In the genomic region with DNA sequence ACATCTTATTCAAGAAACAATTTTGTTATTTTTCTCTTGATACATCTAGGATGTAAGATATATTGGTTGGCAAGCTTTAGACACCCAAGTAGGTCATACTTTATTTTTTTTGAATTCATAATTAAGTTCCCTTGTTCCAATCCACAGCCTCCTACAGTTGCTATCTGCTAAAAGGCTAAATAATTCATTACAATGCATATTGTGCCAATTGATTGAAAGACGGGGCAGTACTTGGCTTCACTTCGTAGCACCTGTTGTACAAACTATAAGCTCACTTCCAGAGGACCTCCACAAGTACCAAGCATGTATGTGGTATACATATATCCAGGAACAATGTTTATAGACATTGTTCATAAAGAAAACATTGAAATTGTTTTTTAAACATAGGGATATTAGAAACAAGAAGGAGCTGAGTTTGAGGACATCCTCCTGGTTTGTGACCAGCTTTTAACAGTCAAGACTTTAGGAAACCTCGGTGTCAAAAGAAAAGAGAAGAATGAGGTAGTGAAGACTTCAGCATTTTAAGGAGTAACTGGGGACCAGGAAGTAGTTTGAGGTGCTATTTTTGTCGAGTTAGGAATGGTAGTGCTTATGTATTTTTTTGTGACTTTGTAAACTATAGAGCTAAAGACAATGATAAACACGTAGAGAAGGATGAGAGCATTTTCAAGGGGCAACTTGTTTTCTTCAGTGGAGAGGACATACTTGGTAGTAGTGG, we compare ENCODE assay signal across 20 mouse cellular contexts. TPM values are rescaled to one million over a fixed set of nuclear protein-coding genes. Genes with fewer than 3 reads are reported as not detected.
DNase-seq lines count a peak whose midpoint lies in the region; ATAC-seq and TF ChIP-seq lines count a peak whose summit lies in the region.
"Had no signal": no experiment of that assay in that cellular context is flagged by ENCODE, and none has a peak within 500 bp of the region (broad histone marks: within the 10 kb centered on the region; RNA-seq: fewer than 3 reads in every experiment).

No protein-coding gene starts in this region.

- WGBS in forebrain, embryonic 14.5 days: 63% methylated on average over 5 of the region's 5 CpGs
- 67% methylated on average over 5 of the region's 5 CpGs for WGBS in forebrain, embryonic 16.5 days
- WGBS in midbrain, postnatal 0 days: 68% methylated on average over 5 of the region's 5 CpGs
- WGBS in midbrain, embryonic 15.5 days: 62% methylated on average over 5 of the region's 5 CpGs

- H3K27me3 ChIP-seq in forebrain, embryonic 14.5 days (replicated peaks; ENCODE audit: control insufficient read depth, insufficient read depth, low read length): no peaks in the 10 kb centered on the region
- H3K27me3 ChIP-seq in forebrain, embryonic 16.5 days (replicated peaks; ENCODE audit: control insufficient read depth, insufficient read depth, low read length): no peaks in the 10 kb centered on the region
- H3K27me3 ChIP-seq in midbrain, postnatal 0 days (ENCODE audit: insufficient read depth, low read length): no peaks in the 10 kb centered on the region
- H3K27me3 ChIP-seq in midbrain, embryonic 15.5 days (replicated peaks): no peaks in the 10 kb centered on the region
- H3K27me3 ChIP-seq: midbrain, embryonic 12.5 days; stomach, embryonic 15.5 days had no signal

- H3K4me1 ChIP-seq in forebrain, embryonic 14.5 days (ENCODE audit: control insufficient read depth, insufficient read depth, low read length): peaks cover 4% of the 10 kb centered on the region; the same call in 1 of the 2 replicates
- peaks cover 15% of the 10 kb centered on the region for H3K4me1 ChIP-seq in forebrain, embryonic 16.5 days (replicated peaks; ENCODE audit: control insufficient read depth, insufficient read depth, low read length)
- no peaks in the 10 kb centered on the region for H3K4me1 ChIP-seq in midbrain, postnatal 0 days (ENCODE audit: insufficient read depth, low read length)
- H3K4me1 ChIP-seq in midbrain, embryonic 15.5 days: peaks cover 19% of the 10 kb centered on the region

- DNase-seq in forebrain, embryonic 14.5 days (ENCODE audit: low spot score): peak; percentile 13
- DNase-seq in midbrain, postnatal 0 days (ENCODE audit: low spot score): peak; percentile 5
- peak; percentile 17 for DNase-seq in embryo, embryonic 11 days
- no peak for DNase-seq in ovary, adult 18-20 months (ENCODE audit: low spot score)
- DNase-seq in cerebellum, adult 11 months: no peak
- no peak for DNase-seq in left cerebral cortex, postnatal 25 days (ENCODE audit: low spot score in 2 of 2)
- DNase-seq: adrenal gland, adult 8-10 months; B cell, adult 2 months; cerebellum, adult 18-20 months; cerebellum, postnatal 14 days; liver, postnatal 0 days; lung, postnatal 14 days; thymus, postnatal 25 days had no signal

- no peak for ATAC-seq in forebrain, embryonic 14.5 days
- no peak for ATAC-seq in forebrain, embryonic 16.5 days
- no peak for ATAC-seq in midbrain, postnatal 0 days (ENCODE audit: low FRiP score)
- no peak for ATAC-seq in midbrain, embryonic 15.5 days (replicated peaks)
- ATAC-seq: hindbrain, embryonic 16.5 days; intestine, postnatal 0 days; liver, postnatal 0 days had no signal

- H3K36me3 ChIP-seq in forebrain, embryonic 14.5 days (ENCODE audit: control insufficient read depth, insufficient read depth, low read length): peaks cover 53% of the 10 kb centered on the region
- H3K36me3 ChIP-seq in forebrain, embryonic 16.5 days (ENCODE audit: control insufficient read depth, insufficient read depth): peaks cover 23% of the 10 kb centered on the region
- peaks cover 7% of the 10 kb centered on the region; the same call in 1 of the 2 replicates for H3K36me3 ChIP-seq in midbrain, postnatal 0 days (ENCODE audit: insufficient read depth, low read length)
- peaks cover 36% of the 10 kb centered on the region for H3K36me3 ChIP-seq in midbrain, embryonic 15.5 days (replicated peaks)

- H3K4me2 ChIP-seq in forebrain, embryonic 14.5 days (ENCODE audit: low read length): no peak overlapping the region
- no peak overlapping the region for H3K4me2 ChIP-seq in forebrain, embryonic 16.5 days (ENCODE audit: low read length)
- no peak overlapping the region for H3K4me2 ChIP-seq in midbrain, postnatal 0 days (ENCODE audit: low read depth, low read length, poor library complexity, severe bottlenecking)
- H3K4me2 ChIP-seq in midbrain, embryonic 15.5 days: no peak overlapping the region
- H3K4me2 ChIP-seq: midbrain, embryonic 12.5 days; stomach, embryonic 15.5 days had no signal

- intact Hi-C loops in left cerebral cortex, postnatal 25 days (cut with DNase I): no loop called here

- no peak overlapping the region for H3K4me3 ChIP-seq in forebrain, embryonic 14.5 days (ENCODE audit: low read depth, low read length)
- no peak overlapping the region for H3K4me3 ChIP-seq in forebrain, embryonic 16.5 days (replicated peaks; ENCODE audit: low read length)
- H3K4me3 ChIP-seq in midbrain, postnatal 0 days (ENCODE audit: low read depth, low read length): no peak overlapping the region
- H3K4me3 ChIP-seq in midbrain, embryonic 15.5 days: no peak overlapping the region
- H3K4me3 ChIP-seq: limb, embryonic 10.5 days; midbrain, embryonic 12.5 days; stomach, embryonic 15.5 days had no signal

- no peak for TF ChIP-seq CTCF in midbrain, postnatal 0 days (IDR thresholded peaks at IDR 0.05)

- H3K9me3 ChIP-seq in forebrain, embryonic 14.5 days (replicated peaks; ENCODE audit: control insufficient read depth, low read length): no peaks in the 10 kb centered on the region
- no peaks in the 10 kb centered on the region for H3K9me3 ChIP-seq in forebrain, embryonic 16.5 days (ENCODE audit: control insufficient read depth, low read length)
- H3K9me3 ChIP-seq in midbrain, postnatal 0 days (ENCODE audit: low read length): no peaks in the 10 kb centered on the region
- H3K9me3 ChIP-seq in midbrain, embryonic 15.5 days: no peaks in the 10 kb centered on the region
- H3K9me3 ChIP-seq: limb, embryonic 10.5 days; midbrain, embryonic 12.5 days; stomach, embryonic 15.5 days had no signal

- H3K27ac ChIP-seq in forebrain, embryonic 14.5 days (ENCODE audit: low read depth, low read length): no peak overlapping the region
- no peak overlapping the region for H3K27ac ChIP-seq in forebrain, embryonic 16.5 days (ENCODE audit: low read length)
- no peak overlapping the region for H3K27ac ChIP-seq in midbrain, postnatal 0 days (ENCODE audit: low read depth, low read length)
- no peak overlapping the region for H3K27ac ChIP-seq in midbrain, embryonic 15.5 days
- H3K27ac ChIP-seq: limb, embryonic 10.5 days; midbrain, embryonic 12.5 days; stomach, embryonic 15.5 days had no signal

- no peak overlapping the region for H3K9ac ChIP-seq in forebrain, embryonic 14.5 days (ENCODE audit: low read length)
- no peak overlapping the region for H3K9ac ChIP-seq in forebrain, embryonic 16.5 days (replicated peaks; ENCODE audit: low read depth, low read length)
- H3K9ac ChIP-seq in midbrain, postnatal 0 days (replicated peaks; ENCODE audit: low read length, poor library complexity, severe bottlenecking): no peak overlapping the region
- H3K9ac ChIP-seq in midbrain, embryonic 15.5 days: no peak overlapping the region
- H3K9ac ChIP-seq: liver, postnatal 0 days; midbrain, embryonic 12.5 days; stomach, embryonic 15.5 days had no signal

RNA-seq across cellular contexts. Expression of gene Nfs1, which starts 2.4 kb away (rescaled TPM):
- 38.0 and 40.4 TPM in 2 replicates for polyA plus RNA-seq in forebrain, embryonic 14.5 days (2014; fragmentation: Nextera tagmentation; extraction: Ambion mirVana)
- 39.7 and 45.2 TPM in 2 replicates for polyA plus RNA-seq in forebrain, embryonic 16.5 days (2015; fragmentation: Nextera tagmentation; extraction: Ambion mirVana)
- 34.5 and 40.3 TPM in 2 replicates for total RNA-seq in midbrain, postnatal 0 days (2014; rRNA removed)
- 34.9 and 38.5 TPM in 2 replicates for polyA plus RNA-seq in midbrain, postnatal 0 days (2015; fragmentation: Nextera tagmentation; extraction: Ambion mirVana)
- polyA plus RNA-seq in midbrain, embryonic 15.5 days (2015; fragmentation: Nextera tagmentation; extraction: Ambion mirVana): 35.4 and 35.8 TPM in 2 replicates
- 10 to 100 TPM; 37.8 to 42.7 TPM for total RNA-seq in left cerebral cortex, postnatal 25 days (2021)

RNA-seq across cellular contexts. Expression of gene Romo1, which starts 2.6 kb away (rescaled TPM):
- 409 and 502 TPM in 2 replicates for polyA plus RNA-seq in forebrain, embryonic 14.5 days (2014; fragmentation: Nextera tagmentation; extraction: Ambion mirVana)
- 295 and 326 TPM in 2 replicates for polyA plus RNA-seq in forebrain, embryonic 16.5 days (2015; fragmentation: Nextera tagmentation; extraction: Ambion mirVana)
- total RNA-seq in midbrain, postnatal 0 days (2014; rRNA removed): 89.4 and 107 TPM in 2 replicates
- 521 and 552 TPM in 2 replicates for polyA plus RNA-seq in midbrain, postnatal 0 days (2015; fragmentation: Nextera tagmentation; extraction: Ambion mirVana)
- polyA plus RNA-seq in midbrain, embryonic 15.5 days (2015; fragmentation: Nextera tagmentation; extraction: Ambion mirVana): 377 and 400 TPM in 2 replicates
- total RNA-seq in left cerebral cortex, postnatal 25 days (2021): 100 to 1,000 TPM; 168 to 181 TPM

RNA-seq across cellular contexts. Expression of gene Gm28036, which starts 19.5 kb away (rescaled TPM):
- 10.5 and 16.2 TPM in 2 replicates for polyA plus RNA-seq in forebrain, embryonic 14.5 days (2014; fragmentation: Nextera tagmentation; extraction: Ambion mirVana)
- polyA plus RNA-seq in forebrain, embryonic 16.5 days (2015; fragmentation: Nextera tagmentation; extraction: Ambion mirVana): 20.7 and 28.6 TPM in 2 replicates
- 54.1 and 56.8 TPM in 2 replicates for total RNA-seq in midbrain, postnatal 0 days (2014; rRNA removed)
- 10.1 and 10.8 TPM in 2 replicates for polyA plus RNA-seq in midbrain, postnatal 0 days (2015; fragmentation: Nextera tagmentation; extraction: Ambion mirVana)
- polyA plus RNA-seq in midbrain, embryonic 15.5 days (2015; fragmentation: Nextera tagmentation; extraction: Ambion mirVana): 15.6 and 20.9 TPM in 2 replicates
- 10 to 100 TPM; 19.1 to 22.0 TPM for total RNA-seq in left cerebral cortex, postnatal 25 days (2021)

RNA-seq across cellular contexts. Expression of gene Rbm39, which starts 33.6 kb away (rescaled TPM):
- polyA plus RNA-seq in forebrain, embryonic 14.5 days (2014; fragmentation: Nextera tagmentation; extraction: Ambion mirVana): 502 and 507 TPM in 2 replicates
- 494 and 529 TPM in 2 replicates for polyA plus RNA-seq in forebrain, embryonic 16.5 days (2015; fragmentation: Nextera tagmentation; extraction: Ambion mirVana)
- total RNA-seq in midbrain, postnatal 0 days (2014; rRNA removed): 234 and 372 TPM in 2 replicates
- 387 and 466 TPM in 2 replicates for polyA plus RNA-seq in midbrain, postnatal 0 days (2015; fragmentation: Nextera tagmentation; extraction: Ambion mirVana)
- 427 and 448 TPM in 2 replicates for polyA plus RNA-seq in midbrain, embryonic 15.5 days (2015; fragmentation: Nextera tagmentation; extraction: Ambion mirVana)
- 100 to 1,000 TPM; 279 to 290 TPM for total RNA-seq in left cerebral cortex, postnatal 25 days (2021)

RNA-seq across cellular contexts. Expression of gene Rbm12, which starts 34.7 kb away (rescaled TPM):
- 30.1 and 33.4 TPM in 2 replicates for polyA plus RNA-seq in forebrain, embryonic 14.5 days (2014; fragmentation: Nextera tagmentation; extraction: Ambion mirVana)
- polyA plus RNA-seq in forebrain, embryonic 16.5 days (2015; fragmentation: Nextera tagmentation; extraction: Ambion mirVana): 37.6 and 38.8 TPM in 2 replicates
- total RNA-seq in midbrain, postnatal 0 days (2014; rRNA removed): 29.2 and 33.2 TPM in 2 replicates
- polyA plus RNA-seq in midbrain, postnatal 0 days (2015; fragmentation: Nextera tagmentation; extraction: Ambion mirVana): 17.2 and 19.8 TPM in 2 replicates
- 25.8 and 26.6 TPM in 2 replicates for polyA plus RNA-seq in midbrain, embryonic 15.5 days (2015; fragmentation: Nextera tagmentation; extraction: Ambion mirVana)
- total RNA-seq in left cerebral cortex, postnatal 25 days (2021): 10 to 100 TPM; 22.4 to 24.6 TPM

Comparison
In these comparisons a context has a peak if more than half of its experiments do, and no peak if none do; other contexts are left out.
1. DNase-seq: peak in forebrain, embryonic 14.5 days (single experiment), midbrain, postnatal 0 days (single experiment) and embryo, embryonic 11 days (single experiment); none in ovary, adult 18-20 months (single experiment), cerebellum, adult 11 months (single experiment) and left cerebral cortex, postnatal 25 days (0 of 2).